Mouse (Mus musculus) stomach, embryonic 15.5 days (tissue): ENCODE data around the gene Tedc1. TPM values are rescaled to one million over a fixed set of nuclear protein-coding genes. Genes with fewer than 3 reads are reported as not detected.
A peak's percentile ranks its signal among the peaks of the same experiment; 100 is the strongest.

Experiments
- ATAC-seq: fragments of 200-750 bp; cut with Nextera tagmentation; 2 replicates; pipeline ENCODE4 v1.8.0; 2017; ENCODE audit warnings: low read depth, moderate number of reproducible peaks, moderate TSS enrichment; ENCODE audit not compliant: insufficient read depth, low FRiP score
- H3K27ac ChIP-seq: fragments of 300-500 bp; sonication (generic); 2 replicates; pipeline ENCODE4 v1.5.1; 2015; ENCODE audit warnings: mild to moderate bottlenecking, inconsistent platforms
- H3K27me3 ChIP-seq: fragments of 300-500 bp; sonication (generic); replicated peaks from 2 replicates; pipeline ENCODE4 v1.6.1; 2015; ENCODE audit warnings: inconsistent platforms
- H3K36me3 ChIP-seq: fragments of 300-500 bp; sonication (generic); 2 replicates; pipeline ENCODE4 v1.6.1; 2015; ENCODE audit warnings: inconsistent platforms
- H3K4me1 ChIP-seq: fragments of 300-500 bp; sonication (generic); 2 replicates; pipeline ENCODE4 v1.6.1; 2015; ENCODE audit warnings: inconsistent platforms
- H3K4me2 ChIP-seq: fragments of 300-500 bp; sonication (generic); 2 replicates; pipeline ENCODE4 v1.6.1; 2015; ENCODE audit warnings: mild to moderate bottlenecking, inconsistent platforms
- H3K4me3 ChIP-seq: fragments of 300-500 bp; sonication (generic); replicated peaks from 2 replicates; pipeline ENCODE4 v1.5.1; 2015; ENCODE audit warnings: inconsistent platforms
- H3K9ac ChIP-seq: fragments of 300-500 bp; sonication (generic); 2 replicates; pipeline ENCODE4 v1.6.1; 2015; ENCODE audit warnings: inconsistent platforms
- H3K9me3 ChIP-seq: fragments of 300-500 bp; sonication (generic); 2 replicates; pipeline ENCODE4 v1.6.1; 2016; ENCODE audit warnings: inconsistent platforms
- WGBS: fragments of 180-500 bp; shearing (Covaris S2); methylation state at CpG from one replicate; pipeline ENCODE4 v1.1.7; 2015; 5-methylcytosine and 5-hydroxymethylcytosine counted together
- polyA plus RNA-seq: library from polyadenylated mRNA; unstranded; fragments of >200 nt; fragmentation: Nextera tagmentation; extraction: Ambion mirVana; gene quantifications from 2 replicates; pipeline ENCODE4 v1.2.1, GENCODE M21; 2015

Gene Tedc1
- polyA plus RNA-seq, 1 experiment from 2014 or later: 26.0 TPM

- Histone ChIP-seq H3K4me2 (no peak overlapping the region), H3K27me3 (no peaks in the 10 kb centered on the region), H3K9me3 (no peaks in the 10 kb centered on the region), H3K9ac (no peak overlapping the region), H3K36me3 (no peaks in the 10 kb centered on the region), H3K27ac (no peak overlapping the region), H3K4me1 (peaks cover 21% of the 10 kb centered on the region), H3K4me3 (no peak overlapping the region)
- 89% methylated on average over 8 of the region's 8 CpGs for WGBS
- no peak for ATAC-seq
Observed at GRCm38 (mm10) chr12:113157971-113158370, 1.8 kb downstream of the Tedc1 start.

GRCm38 (mm10) chr12:113163561-113164006 lies 7.4 kb downstream of the Tedc1 start:
- H3K27ac ChIP-seq: peak overlapping the region; percentile 22
- H3K27me3 ChIP-seq: no peaks in the 10 kb centered on the region
- 90% methylated on average over 11 of the region's 11 CpGs for WGBS
- H3K4me1 ChIP-seq: no peaks in the 10 kb centered on the region
- no peak overlapping the region for H3K4me3 ChIP-seq
- H3K9me3 ChIP-seq: no peaks in the 10 kb centered on the region
- no peak overlapping the region for H3K4me2 ChIP-seq
- peaks cover 5% of the 10 kb centered on the region; the same call in 1 of the 2 replicates for H3K36me3 ChIP-seq
- ATAC-seq: peak; percentile 5; the same call in 1 of the 2 replicates
- H3K9ac ChIP-seq: no peak overlapping the region

GRCm38 (mm10) chr12:113168031-113168536 lies 11.9 kb downstream of the Tedc1 start:
- Histone ChIP-seq H3K4me2 (no peak overlapping the region), H3K9ac (no peak overlapping the region), H3K4me1 (no peaks in the 10 kb centered on the region), H3K27ac (no peak overlapping the region), H3K36me3 (peaks cover 5% of the 10 kb centered on the region; the same call in 1 of the 2 replicates), H3K4me3 (no peak overlapping the region), H3K9me3 (no peaks in the 10 kb centered on the region), H3K27me3 (no peaks in the 10 kb centered on the region)
- 70% methylated on average over 9 of the region's 9 CpGs for WGBS
- no peak for ATAC-seq

GRCm38 (mm10) chr12:113176960-113177725 lies 20.9 kb downstream of the Tedc1 start:
- Histone ChIP-seq H3K4me3 (no peak overlapping the region), H3K4me2 (no peak overlapping the region), H3K4me1 (no peaks in the 10 kb centered on the region), H3K9me3 (no peaks in the 10 kb centered on the region), H3K9ac (no peak overlapping the region), H3K27me3 (no peaks in the 10 kb centered on the region), H3K27ac (no peak overlapping the region), H3K36me3 (no peaks in the 10 kb centered on the region)
- no peak for ATAC-seq
- WGBS: 87% methylated on average over 18 of the region's 18 CpGs

GRCm38 (mm10) chr12:113181020-113181419 lies 24.8 kb downstream of the Tedc1 start:
- Histone ChIP-seq H3K27ac (no peak overlapping the region), H3K9ac (no peak overlapping the region), H3K36me3 (no peaks in the 10 kb centered on the region), H3K9me3 (no peaks in the 10 kb centered on the region), H3K4me1 (peaks cover 7% of the 10 kb centered on the region; the same call in 1 of the 2 replicates), H3K4me2 (no peak overlapping the region), H3K27me3 (peaks cover 9% of the 10 kb centered on the region), H3K4me3 (no peak overlapping the region)
- no peak for ATAC-seq
- 39% methylated on average over 4 of the region's 4 CpGs for WGBS

- Histone ChIP-seq H3K4me2 (0 out of 2 replicates have a peak overlapping the region, but pooled peaks have one; percentile 90), H3K4me1 (peaks cover 29% of the 10 kb centered on the region), H3K4me3 (no peak overlapping the region), H3K9ac (no peak overlapping the region), H3K27ac (no peak overlapping the region), H3K36me3 (0 out of 2 replicates have a peak, but pooled peaks cover 4% of the 10 kb centered on the region), H3K27me3 (peaks cover 27% of the 10 kb centered on the region), H3K9me3 (no peaks in the 10 kb centered on the region)
- WGBS: 56% methylated on average over 5 of the region's 5 CpGs
- ATAC-seq: no peak
Observed at GRCm38 (mm10) chr12:113184945-113185344, 28.7 kb downstream of the Tedc1 start.

DNA sequence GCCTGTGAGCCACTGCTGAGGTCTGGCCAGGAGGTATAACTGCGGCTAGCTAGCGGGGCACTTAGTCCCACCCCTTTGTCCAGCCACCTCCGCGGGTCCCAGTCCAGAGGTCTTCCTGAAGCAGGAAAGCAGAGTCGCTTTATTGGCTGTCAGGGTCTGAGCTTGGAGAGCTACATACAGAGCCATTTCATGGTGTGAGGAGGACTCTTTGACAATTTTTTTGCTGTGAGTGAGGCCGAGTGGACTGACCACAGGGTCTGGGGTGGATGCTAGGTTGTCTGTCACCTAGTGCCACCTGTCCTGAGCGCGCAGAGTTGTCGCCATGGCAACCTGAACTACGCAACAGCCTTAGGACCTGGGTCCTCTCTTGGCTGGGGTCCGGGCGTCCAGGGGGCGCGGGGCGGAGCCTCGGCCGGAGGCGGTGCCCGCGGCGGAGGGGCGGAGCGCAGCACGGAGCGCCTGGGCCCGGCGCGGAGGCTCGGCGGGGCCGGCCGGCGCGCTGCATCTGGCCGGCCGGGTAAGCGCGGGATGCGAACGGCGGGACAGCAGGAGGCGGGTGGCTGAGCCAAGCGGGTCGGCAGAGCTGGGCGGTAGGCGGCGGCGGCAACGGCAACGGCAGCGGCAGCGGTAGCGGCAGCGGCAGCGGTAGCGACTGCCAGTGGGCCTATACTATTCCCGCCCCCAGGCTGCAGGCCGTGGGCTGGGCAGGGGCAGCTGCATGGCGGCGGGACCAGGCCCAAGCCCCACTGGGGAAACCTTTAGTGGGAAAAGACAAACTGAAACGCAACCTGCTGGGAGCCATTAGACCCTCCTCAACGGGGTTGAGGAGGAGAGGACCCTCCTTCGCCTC lies 29.4 kb downstream of the Tedc1 start, which contains the start of gene Tmem121:
Tmem121 (plus strand) TSS at position 489 of the 850 bp plus-strand sequence.
- WGBS: 2% methylated on average over 63 of the region's 63 CpGs
- Histone ChIP-seq H3K36me3 (0 out of 2 replicates have a peak, but pooled peaks cover 4% of the 10 kb centered on the region), H3K9me3 (no peaks in the 10 kb centered on the region), H3K4me3 (peak within 1 kb of the TSS; percentile 61), H3K9ac (peak within 1 kb of the TSS; percentile 34; the same call in 1 of the 2 replicates), H3K4me2 (peak within 1 kb of the TSS; percentile 90), H3K27me3 (peaks cover 27% of the 10 kb centered on the region), H3K4me1 (peaks cover 29% of the 10 kb centered on the region), H3K27ac (no peak within 1 kb of the TSS)
- ATAC-seq: peak; percentile 51; the same call in 1 of the 2 replicates

- ATAC-seq: no peak
- 43% methylated on average over 12 of the region's 12 CpGs for WGBS
Observed at GRCm38 (mm10) chr12:113186326-113187010, 30.2 kb downstream of the Tedc1 start.

GRCm38 (mm10) chr12:113187011-113187375 lies 30.8 kb downstream of the Tedc1 start:
- no peak for ATAC-seq
- peaks cover 27% of the 10 kb centered on the region for H3K27me3 ChIP-seq
- peak overlapping the region; percentile 90 for H3K4me2 ChIP-seq
- H3K4me3 ChIP-seq: peak overlapping the region; percentile 38; the same call in 1 of the 2 replicates
- no peaks in the 10 kb centered on the region for H3K9me3 ChIP-seq
- peaks cover 29% of the 10 kb centered on the region for H3K4me1 ChIP-seq
- H3K27ac ChIP-seq: no peak overlapping the region
- 0 out of 2 replicates have a peak, but pooled peaks cover 4% of the 10 kb centered on the region for H3K36me3 ChIP-seq
- 46% methylated on average over 4 of the region's 4 CpGs for WGBS
- no peak overlapping the region for H3K9ac ChIP-seq

More at GRCm38 (mm10) chr12:113186326-113187010, 30.2 kb downstream of the Tedc1 start:
- no peak overlapping the region for H3K27ac ChIP-seq
- peaks cover 27% of the 10 kb centered on the region for H3K27me3 ChIP-seq
- peak overlapping the region; percentile 61 for H3K4me3 ChIP-seq
- peak overlapping the region; percentile 34; the same call in 1 of the 2 replicates for H3K9ac ChIP-seq
- peak overlapping the region; percentile 90 for H3K4me2 ChIP-seq
- H3K4me1 ChIP-seq: peaks cover 29% of the 10 kb centered on the region
- no peaks in the 10 kb centered on the region for H3K9me3 ChIP-seq
- 0 out of 2 replicates have a peak, but pooled peaks cover 4% of the 10 kb centered on the region for H3K36me3 ChIP-seq

GRCm38 (mm10) chr12:113187584-113188295 lies 31.5 kb downstream of the Tedc1 start:
- no peaks in the 10 kb centered on the region for H3K9me3 ChIP-seq
- H3K9ac ChIP-seq: no peak overlapping the region
- H3K27ac ChIP-seq: no peak overlapping the region
- ATAC-seq: peak; percentile 44
- peak overlapping the region; percentile 38 for H3K4me3 ChIP-seq
- whole genome bisulfite sequencing: 4% methylated on average over 56 of the region's 56 CpGs
- H3K4me2 ChIP-seq: peak overlapping the region; percentile 90
- peaks cover 29% of the 10 kb centered on the region for H3K4me1 ChIP-seq
- H3K36me3 ChIP-seq: 0 out of 2 replicates have a peak, but pooled peaks cover 4% of the 10 kb centered on the region
- peaks cover 27% of the 10 kb centered on the region for H3K27me3 ChIP-seq
